Mouse (Mus musculus) layer of hippocampus, adult 9-11 months (tissue): ENCODE measurements at regions not wholly inside any gene's neighbourhood (a gene's known extent, or its start where the extent isn't known, plus 50 kb on each side); places are given as distances from the start of the nearest gene placed in this dataset.

Experiments
- DNase-seq: peaks from one replicate; pipeline ENCODE4 v3.0.0; 2022

DNA sequence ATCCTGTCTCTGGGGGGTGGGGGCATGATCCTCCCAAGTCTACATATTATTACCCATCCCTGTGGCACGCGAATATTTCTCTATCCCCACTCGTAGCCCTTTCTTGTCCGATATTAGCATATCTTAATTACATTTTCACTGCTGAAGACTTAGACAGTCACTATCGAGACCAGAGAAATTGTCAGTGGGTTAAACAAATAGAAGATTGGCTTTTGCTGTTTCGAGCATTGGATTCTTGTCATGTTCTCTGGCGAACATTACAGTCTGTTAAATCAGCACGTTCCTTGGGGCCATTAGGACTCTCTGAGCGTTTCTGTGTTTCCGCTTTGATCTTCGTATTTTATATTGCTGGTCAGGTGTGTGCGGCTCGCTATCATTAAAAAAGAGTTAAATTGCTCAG is 129.6 kb upstream of the Psmd7 start:
- DNase-seq, result no peak

DNA sequence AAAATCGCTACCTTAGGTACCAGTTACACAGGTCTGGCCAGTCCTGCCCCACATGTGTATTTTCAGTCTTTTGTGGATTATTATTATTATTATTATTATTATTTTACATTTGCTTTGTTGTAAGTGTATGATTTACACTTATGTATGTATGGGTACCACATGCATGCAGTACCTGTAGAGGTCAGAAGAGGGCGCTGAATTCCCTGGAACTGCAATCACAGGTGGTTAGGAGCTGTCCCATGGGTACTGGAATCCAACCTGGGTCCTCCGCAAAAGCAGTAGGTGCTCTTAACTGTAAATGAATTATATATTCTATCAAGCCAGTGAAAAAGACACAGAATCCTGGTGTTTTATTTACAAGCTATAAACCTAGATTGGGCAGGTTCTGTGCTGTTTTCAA is 131.4 kb upstream of the Psmd7 start:
- no peak for DNase-seq

GRCm38 (mm10) chr8:107726716-107727115 is 138.5 kb upstream of the Psmd7 start:
- DNase-seq, result no peak

- no peak for DNase-seq
These were observed 139.0 kb upstream of the Psmd7 start for GRCm38 (mm10) chr8:107727276-107727675.

DNA sequence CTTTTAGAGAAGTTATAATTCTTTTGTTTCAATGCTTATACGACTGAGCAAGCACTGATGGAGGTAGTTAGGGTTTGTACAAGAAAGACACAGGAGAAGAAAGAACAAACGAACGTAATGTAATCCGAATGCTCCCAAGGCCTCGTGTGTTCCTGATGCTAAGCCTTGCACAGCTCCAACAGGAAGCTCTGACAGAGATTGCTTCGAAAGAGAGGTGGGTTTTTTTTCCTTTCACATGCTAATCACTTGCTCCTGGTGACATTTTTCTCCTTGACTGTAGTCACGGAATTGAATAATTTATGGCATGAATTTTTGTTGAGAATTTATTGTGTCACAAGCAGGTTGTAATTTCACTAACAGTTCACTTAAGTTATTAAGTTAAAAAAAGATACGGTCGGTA is 150.8 kb upstream of the Psmd7 start:
- no peak for DNase-seq

DNA sequence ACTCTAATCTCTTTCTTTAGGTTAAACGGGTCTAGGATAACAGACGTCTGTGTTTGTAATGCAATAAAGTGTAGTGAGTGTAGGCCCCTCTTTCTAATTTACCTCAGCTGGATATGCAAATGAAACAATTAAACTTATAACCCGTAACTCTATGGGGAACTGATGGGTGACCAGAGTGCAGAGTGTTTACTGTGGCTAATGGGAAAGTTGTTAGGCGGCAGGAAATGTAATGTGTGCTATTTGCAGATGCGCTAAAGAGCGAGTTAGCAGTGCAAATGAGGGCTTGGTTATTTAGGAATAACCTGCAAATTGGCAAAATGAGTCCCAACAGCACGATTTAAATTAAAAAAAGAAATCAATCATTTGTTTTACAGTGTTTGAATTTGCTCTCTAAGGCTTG is 168.8 kb upstream of the Psmd7 start:
- no peak for DNase-seq

GRCm38 (mm10) chr8:107758637-107759036 is 170.4 kb upstream of the Psmd7 start:
- no peak for DNase-seq

- no peak for DNase-seq
These were observed 165.5 kb upstream of the Zfhx3 start for GRCm38 (mm10) chr8:107776906-107777305.

GRCm38 (mm10) chr8:107785771-107786170 is 156.7 kb upstream of the Zfhx3 start:
- no peak for DNase-seq

GRCm38 (mm10) chr8:107792286-107792685 is 150.2 kb upstream of the Zfhx3 start:
- no peak for DNase-seq

GRCm38 (mm10) chr8:107814931-107815330 is 127.5 kb upstream of the Zfhx3 start:
- DNase-seq, result no peak

- DNase-seq, result no peak
These were observed 126.7 kb upstream of the Zfhx3 start for GRCm38 (mm10) chr8:107815775-107816174.

- DNase-seq, result no peak
These were observed 124.6 kb upstream of the Zfhx3 start for GRCm38 (mm10) chr8:107817796-107818195.

GRCm38 (mm10) chr8:107820174-107820760 is 122.2 kb upstream of the Zfhx3 start:
- DNase-seq, result no peak

GRCm38 (mm10) chr8:107821522-107821921 is 120.9 kb upstream of the Zfhx3 start:
- DNase-seq, result no peak

DNA sequence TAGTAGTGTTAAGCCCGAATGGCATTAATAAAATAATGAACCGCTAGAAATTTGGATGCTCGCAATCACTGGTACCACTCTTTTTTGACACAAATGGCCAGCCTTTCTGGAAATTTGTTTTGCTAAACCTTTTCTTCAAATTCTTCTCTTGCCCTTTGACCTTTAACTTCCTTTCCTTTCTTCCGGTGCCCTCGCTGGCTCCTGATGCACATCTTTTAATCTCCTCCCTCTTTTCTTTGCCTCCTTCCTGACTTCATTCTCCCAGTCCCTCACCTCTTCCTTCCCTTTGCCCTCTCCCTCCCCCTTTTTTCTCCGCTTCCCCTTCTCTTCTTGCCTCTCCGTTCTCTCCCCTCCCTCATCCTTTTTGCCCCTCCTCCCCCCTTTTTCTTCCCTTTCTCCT is 118.3 kb upstream of the Zfhx3 start:
- no peak for DNase-seq

GRCm38 (mm10) chr8:107824640-107825039 is 117.8 kb upstream of the Zfhx3 start:
- no peak for DNase-seq

GRCm38 (mm10) chr8:107827500-107828125 is 114.8 kb upstream of the Zfhx3 start:
- no peak for DNase-seq

DNA sequence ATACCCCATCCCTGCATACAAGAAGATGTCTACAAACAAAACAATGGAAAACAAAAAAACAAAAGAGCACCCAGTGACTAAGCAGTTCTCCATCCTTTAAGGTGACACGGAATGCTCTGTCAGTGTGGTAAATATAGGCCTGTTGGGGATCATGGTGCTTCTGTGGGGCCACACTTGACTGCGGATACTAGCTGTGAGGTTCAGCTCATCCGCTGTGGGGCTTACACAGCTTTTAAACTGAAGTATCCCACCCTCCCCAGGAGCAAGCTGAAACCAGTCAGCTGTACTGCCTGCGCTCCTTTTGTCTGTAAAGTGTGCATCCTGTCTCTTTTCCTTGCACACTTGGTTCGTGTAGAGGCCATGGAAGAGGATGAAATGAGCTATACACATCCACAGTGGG is 113.9 kb upstream of the Zfhx3 start:
- no peak for DNase-seq

GRCm38 (mm10) chr8:107833481-107833880 is 109.0 kb upstream of the Zfhx3 start:
- DNase-seq, result no peak

DNA sequence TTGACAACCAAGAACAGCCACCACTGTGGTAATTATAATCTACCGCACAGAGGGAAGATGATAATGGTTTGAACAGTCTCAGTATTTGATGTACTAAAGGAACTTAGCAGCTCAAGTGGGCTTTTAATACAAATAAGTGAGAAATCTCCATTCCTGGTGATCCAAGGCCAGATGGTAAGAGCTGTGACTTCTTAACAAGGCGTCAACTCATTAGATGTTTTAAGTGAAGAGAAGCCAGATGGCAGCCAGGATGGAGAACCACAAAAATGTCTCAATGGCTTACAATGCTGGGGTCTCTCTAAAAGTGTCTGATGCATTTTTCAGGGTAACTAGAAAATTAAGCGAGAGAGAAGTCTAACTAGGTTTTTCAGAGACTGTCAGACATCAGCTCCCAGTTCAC is 96.3 kb upstream of the Zfhx3 start:
- peak; percentile 5 for DNase-seq

GRCm38 (mm10) chr8:107851236-107852043 is 91.0 kb upstream of the Zfhx3 start:
- DNase-seq, result no peak

DNA sequence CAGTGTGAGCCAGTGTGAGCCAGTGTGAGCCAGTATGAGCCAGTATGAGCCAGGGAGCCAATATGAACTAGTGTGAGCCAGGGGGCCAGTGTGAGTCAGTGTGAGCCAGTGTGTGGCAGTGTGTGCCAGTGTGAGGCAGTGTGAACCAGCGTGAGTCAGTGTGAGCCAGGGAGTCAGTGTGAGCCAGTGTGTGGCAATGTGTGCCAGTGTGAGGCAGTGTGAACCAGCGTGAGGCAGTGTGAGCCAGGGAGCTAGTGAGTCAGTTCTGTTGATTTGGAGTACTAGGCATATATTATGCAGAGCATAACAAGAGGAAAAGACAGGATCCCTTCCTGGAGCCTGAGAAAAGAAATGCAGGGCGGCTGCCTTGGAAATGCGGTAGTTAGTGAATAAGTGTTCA is 82.7 kb upstream of the Zfhx3 start:
- DNase-seq, result no peak

DNA sequence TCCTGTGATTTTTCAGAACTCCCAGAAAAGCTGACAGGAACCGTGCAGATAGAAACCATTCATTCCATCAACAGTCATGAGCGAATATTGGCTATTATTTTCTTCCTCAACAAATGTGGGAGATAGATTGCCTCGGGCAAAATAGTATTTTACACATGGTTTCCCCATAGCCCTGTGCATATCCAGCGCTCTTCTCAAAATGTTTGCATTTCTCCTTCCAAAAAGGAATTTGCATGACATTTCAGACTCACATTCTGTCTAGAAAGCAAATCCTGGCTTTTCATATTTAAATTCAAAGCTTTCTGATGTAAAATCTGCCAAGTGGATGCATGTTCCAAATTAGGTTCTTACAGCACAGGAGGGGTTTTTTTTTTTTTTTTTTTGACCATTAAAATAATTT is 82.2 kb upstream of the Zfhx3 start:
- DNase-seq, result no peak
